Mouse (Mus musculus): Measurements from ENCODE around the gene Eif2ak4.

- TF ChIP-seq GATA1 (IDR thresholded peaks at IDR 0.05; ENCODE audit: borderline replicate concordance, low read length) (no peak), FLI1 (IDR thresholded peaks at IDR 0.05; ENCODE audit: low read length) (no peak)
Measured at GRCm38 (mm10) chr2:118406811-118407210, 18.4 kb downstream of the Eif2ak4 start.
